Mouse (Mus musculus): ENCODE results near the gene Aldh9a1.

- TF ChIP-seq CTCF (IDR thresholded peaks at IDR 0.05), result peak; percentile 37
- no peak for TF ChIP-seq POLR2A (IDR thresholded peaks at IDR 0.05; ENCODE audit: insufficient read depth, low read depth, low read length)
Measured at GRCm38 (mm10) chr1:167313220-167313619, 36.6 kb upstream of the Aldh9a1 start.
